Mouse (Mus musculus): ENCODE measurements around the gene Slc39a7.
"Not testable (repeated sequence)": the region's sequence is repeated elsewhere in the genome, so short reads cannot be mapped to it uniquely, and the experiment has no call there.

Gene Slc39a7

DNA sequence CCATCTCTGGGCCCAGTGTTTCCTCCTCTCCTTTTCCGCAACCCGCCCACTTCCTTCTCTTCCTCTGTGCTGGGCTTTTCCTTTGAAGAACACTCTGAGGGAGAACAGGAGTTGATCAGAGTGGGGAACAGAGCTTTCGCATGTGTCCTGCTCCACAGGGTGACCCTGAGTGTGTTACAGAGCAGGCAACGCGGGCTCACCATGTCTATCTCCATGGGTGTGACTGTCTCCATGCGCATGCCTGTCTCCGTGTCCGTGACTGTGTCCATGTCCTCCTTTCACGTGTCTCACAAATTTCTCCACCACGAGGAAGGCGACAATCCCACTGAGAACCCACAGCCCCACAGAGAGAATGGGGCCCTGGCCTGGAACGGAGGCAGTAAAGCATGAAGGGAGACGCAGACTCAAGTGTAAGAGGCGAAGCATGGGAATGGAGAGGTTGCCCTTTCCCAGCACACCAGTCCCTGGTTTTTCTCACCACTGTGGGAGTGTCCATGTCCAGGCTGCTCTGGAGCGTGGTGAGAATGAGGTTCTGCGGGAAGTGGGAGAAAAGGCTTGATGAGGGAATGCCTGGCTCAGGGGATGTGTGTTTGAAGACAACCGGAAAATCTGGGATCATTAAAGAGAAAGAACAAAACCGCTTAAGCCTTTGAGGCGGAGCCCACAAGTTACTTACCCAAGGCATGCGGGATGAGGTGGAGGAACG lies 1.4 kb downstream of the Slc39a7 start:
- no peak for DNase-seq

DNA sequence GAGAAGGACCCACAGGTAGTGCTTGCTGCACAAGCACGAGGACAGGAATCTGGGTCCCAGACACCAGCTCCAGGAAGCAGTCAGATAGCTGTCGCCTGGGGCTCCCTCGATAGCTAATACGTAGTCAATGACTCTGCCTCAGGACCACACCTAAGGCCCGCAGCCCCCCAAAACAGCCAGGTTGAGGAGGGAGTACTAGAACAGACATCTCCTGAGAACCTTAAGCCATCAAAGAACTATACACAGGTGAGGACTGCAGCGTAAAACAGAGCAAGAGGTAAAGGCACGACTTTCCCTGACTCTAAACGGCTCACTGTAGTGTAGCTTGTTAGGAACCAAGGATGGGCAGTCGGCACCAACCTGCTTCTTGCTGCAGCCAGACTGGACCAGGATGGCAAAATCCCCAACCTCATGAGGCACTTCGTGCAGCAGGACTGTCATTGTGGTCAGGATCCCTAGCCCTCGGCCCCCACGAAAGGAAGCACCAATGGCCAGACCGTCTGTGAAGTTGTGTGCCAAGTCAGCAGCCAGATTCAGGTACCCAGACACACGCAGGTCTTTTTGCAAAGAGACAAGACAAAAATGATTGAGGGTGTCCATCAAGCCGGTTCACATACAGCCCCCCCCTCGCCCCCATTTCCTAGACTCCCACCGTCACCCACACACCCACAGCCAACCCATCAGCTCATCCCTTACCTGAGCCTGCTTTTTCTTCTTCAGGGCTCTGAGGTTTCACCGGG lies 2.2 kb downstream of the Slc39a7 start:
- no peak for DNase-seq

DNA sequence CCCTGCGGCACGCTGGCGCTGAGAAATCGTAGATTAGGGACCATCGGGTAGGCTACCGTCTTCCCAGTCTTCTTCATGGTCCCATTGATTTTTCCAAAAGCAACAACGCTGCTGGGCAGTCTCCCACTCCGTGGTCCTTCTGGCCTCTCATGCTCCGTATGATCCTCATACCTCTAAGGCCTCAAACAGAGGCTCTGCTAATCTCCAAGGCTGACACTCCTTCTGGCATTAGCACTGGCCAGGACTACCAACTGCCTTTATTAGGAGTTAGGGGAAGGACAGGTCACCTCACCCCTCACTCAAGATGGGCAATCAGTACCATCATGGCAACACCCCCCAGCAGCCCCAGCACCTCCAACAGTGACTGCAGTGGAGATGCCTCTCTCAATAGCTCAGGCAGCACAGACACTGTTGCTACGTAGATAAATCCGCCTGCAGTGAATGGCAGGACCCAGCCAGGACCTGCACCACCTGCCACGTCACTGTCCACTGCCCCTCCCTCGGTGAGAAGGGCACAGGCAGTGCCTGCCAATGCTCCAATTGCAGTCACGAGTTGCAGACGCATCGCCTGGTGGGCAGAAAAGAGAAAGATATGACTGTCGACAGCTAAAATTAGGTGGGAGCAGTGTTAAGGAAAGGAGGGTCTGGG lies 2.9 kb downstream of the Slc39a7 start:
- peak; percentile 25 to 30 for DNase-seq

DNA sequence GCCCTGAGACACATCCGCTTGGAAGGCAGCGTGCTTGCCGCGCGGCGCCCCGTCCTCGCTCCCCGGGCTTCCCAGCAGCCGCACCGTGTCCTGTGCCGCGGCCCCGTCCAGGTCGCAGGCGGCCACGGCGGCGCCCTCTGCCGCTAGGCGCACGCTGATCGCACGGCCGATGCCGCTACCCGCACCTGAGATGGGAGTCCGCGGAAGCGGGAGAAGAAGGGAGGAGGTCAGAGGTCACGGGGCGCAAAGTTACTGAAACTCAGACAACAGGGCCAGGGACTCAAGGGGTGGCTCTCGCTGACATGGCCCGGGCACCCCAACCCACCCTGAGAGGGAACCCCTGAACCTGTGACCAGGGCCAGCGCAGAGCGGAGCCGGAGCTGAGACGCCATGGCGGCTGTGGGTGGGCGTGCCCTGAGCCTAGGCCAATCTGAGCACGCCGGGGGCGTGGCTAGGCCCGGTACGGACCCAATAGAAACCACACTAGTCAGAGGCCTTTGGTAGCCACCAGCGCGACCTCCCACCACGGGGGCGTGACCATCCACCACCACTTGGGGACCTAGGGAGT lies 3.7 kb downstream of the Slc39a7 start, which contains the start of gene H2-Ke6:
TSS of gene H2-Ke6 (minus strand) at position 405 of the 568 bp plus-strand sequence.
- DNase-seq, result peak; percentile 96 to 97

DNA sequence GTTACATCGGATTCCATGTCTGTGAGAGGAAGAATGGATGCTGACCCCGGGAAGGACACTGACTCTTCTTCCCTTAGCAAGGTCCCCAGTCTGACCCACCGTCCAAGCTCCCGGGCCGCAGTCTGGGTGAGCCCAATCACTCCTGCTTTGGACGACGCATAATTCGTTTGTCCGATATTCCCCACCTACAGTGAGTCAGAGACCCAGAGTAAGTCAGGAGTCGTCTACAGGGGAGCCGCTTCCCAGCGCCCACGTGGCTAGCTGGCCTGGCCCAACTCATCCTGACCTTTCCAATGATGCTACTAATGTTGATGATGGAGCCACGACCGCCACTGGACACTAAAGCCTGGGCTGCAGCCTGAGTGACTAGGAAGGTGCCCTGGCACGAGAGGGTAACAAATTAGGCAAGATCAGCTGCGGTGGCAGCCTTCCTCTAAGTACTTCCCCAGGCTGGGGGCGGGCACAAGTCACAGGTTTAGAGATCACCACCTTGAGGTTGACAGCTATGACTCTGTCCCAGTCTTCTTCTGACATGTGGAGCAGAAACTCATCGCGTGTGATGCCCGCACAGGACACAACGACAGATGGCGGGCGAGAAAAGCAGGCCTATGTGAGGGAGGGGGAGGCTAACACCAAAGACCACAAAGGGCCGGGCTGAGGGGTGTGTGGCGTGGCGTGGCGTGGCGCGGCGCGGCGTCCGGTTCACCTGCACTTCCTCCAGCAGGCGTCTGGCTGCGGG lies 4.4 kb downstream of the Slc39a7 start:
- peak; percentile 69 to 71 for DNase-seq

DNA sequence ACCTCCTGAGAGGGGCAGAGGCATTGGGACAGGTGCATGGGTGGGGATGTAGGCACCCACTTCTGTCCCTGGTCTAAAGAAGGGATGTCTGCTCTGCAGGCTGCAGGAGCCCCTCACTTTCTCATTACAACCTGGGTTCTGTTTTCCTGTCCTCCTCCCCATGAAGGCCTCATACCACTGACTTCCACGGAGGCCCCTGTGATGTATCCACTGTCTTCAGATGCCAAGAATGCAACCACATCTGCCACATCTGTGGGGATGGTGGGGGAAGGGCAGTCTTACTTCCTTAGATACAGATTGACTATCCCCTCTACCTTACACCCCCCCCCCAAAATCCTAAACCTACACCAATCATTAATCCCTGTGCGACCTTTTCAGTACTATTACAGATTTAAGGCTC lies 5.3 kb downstream of the Slc39a7 start:
- peak; percentile 24 to 32 for DNase-seq

DNA sequence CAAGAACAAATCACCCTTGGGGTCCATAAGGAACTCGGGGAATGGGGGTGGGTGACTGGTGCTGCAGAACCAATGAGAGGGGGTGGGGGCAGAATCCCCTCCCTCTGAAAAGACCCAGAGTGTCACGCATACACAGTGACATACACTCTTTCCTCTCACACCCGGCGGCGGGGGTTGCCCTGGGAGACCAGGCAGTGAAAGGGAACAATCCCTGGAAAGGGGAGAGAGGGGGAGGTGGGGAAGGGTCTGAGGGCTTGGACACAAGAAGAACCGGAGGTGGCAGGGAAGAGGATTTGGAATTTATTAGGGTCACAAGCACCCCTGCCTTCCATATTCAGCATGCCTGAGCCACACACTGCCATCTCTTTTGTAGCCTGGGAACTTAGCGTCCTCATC lies 5.7 kb downstream of the Slc39a7 start:
- DNase-seq, result peak; percentile 53 to 62

DNA sequence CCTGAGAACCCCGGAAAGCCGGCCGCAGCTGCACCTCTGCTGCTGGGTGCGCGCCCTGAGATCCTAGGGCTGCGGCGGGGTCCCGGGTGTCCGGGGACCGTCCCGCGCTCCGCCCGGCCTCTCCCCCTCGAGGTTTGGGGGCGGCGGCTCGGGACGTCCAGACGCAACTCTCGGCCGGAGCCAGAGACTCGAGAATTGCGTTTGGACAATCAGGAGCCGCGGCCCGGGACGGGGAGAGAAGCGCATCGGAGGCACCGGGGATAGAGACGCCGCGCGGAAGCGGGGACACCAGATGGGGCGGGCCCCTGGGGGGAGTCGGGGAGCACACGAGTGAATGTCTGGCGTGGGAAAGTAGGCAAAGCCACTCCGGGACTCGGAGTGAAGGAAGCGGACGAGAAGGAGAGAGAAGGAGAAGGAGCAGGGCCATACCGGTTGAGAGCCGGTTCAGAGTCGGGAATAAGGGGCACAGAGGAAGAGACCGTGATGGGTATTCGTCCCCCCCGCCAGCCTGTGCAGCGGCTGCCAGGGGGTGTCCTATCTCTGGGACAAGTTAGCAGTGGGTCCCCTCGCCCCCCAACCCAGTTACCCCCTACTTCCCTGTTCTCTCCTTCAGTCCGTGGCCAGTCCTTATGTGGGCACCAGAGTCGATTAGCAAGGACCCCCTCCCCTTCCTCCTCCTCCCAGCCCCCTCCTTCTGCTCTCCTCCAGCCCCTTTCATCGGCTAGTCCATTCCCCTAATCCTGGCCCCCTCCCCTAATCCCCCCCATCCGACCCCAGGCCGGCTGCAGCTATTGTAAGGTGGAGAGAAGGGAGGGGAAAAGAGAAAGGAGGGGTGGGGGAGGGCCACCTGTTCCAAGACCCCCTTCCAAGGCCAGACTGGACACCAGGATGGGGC lies 6.4 kb downstream of the Slc39a7 start:
- DNase-seq, result peak in 1 of 2 experiments; percentile 72

DNA sequence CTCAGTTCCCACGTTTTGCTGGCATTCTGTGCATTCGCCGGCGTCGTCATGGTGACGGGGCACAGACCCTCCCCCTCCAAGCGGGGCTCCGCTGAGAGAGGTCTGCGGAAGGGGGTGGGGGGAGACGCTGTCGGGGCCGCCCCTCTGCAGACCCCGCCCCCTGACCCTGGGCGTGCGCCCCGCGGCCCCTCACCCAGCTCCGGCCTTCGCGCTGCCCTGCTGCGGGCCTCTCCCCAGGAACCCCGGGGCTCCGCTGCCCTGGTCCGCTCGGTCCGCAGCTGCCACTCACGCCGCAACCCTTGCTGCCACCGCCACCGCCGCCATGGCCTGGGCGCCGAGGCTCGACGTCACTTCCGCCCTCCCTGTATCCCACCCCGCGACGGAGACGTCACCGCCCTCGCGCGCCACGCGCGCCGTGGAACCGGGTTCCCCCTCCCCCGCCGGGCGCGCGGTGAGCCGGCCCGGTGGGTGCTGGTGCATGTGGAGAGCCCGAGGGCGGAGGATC lies 7.1 kb downstream of the Slc39a7 start, which contains the start of gene Ring1:
TSS of gene Ring1 (minus strand) at position 364 of the 505 bp plus-strand sequence.
- peak; percentile 94 to 95 for DNase-seq

DNA sequence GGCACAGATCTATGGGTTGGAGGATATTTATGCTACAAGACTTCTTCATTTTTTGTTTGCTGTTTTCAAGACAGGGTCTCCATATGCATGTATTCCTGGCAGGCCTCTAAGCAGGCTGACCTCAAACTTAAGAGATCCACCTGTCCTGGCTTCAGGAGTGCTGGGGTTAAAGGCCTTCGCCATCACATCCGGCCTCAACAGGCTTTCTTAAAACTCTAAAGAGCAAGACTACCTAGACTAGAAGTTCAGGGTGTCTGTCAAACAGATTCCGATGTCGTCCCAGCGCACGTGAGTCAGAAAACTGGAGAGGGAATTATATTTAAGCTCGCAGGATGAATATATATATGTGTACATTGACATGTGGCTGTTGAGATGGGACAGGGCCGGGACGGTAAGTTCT lies 7.8 kb downstream of the Slc39a7 start:
- no peak for DNase-seq

DNA sequence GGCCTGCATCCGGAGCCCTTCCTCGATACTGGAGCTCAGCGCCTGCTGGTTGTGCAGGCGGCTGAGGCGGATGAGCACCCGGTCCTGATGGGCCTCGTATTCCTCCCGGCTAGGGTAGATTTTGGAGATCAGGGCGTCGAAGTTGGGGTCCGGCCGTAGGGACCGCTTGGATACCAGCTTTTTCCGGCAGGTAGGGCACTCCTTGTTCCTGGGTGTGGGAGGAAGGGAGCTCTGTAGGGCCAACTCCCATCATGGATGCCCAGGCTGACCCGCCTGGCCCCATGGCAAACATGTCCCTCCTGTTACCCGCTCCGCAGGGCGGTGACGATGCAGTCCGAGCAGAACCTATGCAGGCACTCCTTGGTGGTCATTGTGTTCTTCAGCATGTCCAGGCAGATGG lies 8.5 kb downstream of the Slc39a7 start:
- DNase-seq, result no peak

DNA sequence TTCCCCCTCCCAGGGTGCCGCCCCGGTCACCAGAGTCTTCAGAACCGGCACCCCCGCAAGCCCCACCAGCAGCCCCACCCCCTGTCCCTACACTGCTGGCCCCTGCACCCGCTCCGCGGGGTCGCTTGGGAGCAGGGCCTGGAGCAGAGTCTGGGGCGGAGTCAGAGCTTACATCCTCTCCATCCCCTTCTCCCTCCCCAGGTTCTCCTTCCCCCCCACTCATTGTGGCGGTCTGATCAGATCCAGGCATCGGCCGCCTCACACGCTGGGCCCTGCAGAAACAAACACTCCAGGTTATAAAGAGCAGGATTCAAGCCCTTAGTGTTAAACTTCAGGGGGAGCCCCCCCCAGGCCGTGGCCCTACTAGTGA lies 9.1 kb downstream of the Slc39a7 start:
- peak in 1 of 2 experiments; percentile 23 for DNase-seq

DNA sequence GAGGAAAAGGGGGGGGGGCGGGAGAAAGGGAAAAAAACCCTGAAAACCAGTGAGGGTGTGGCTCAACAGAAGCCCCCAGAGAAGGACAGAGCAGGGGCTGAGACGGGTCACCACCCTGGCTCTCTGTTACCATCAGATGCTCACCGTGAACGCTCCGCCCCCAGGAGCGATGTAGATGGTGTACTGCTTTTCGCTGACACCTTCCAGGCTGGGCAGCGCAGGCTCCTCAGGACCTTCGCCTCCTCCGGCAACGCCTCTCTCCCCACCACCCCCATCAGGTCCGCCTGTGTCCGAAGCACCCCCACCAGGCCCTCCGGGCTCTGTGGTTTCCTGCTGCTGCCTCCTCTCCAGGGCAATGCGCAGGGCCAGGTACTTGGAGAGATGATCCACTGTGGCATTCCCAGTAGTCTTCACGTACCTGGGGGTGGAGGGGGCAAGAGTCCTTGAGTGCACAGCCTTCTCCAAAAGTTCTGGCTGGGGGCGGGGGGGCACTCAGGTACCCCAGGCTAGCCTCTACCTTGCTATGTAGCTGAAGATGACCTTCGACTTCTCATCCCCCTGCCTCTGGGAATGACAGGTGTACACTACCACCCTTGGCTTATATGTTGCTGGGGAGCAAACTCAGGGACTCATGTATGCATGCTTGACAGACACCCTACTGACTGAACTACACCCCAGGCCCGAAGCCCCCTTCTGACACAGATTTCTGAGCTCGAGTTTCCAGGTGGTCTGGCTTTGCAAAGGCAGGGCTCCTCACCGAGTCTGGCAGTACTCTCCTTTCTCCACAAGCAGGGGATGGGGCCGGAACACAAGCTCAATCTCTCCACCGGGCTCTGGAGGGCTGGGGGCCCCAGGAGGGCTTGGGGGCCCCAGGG lies 9.7 kb downstream of the Slc39a7 start:
- peak in 1 of 2 experiments; percentile 26 for DNase-seq

DNA sequence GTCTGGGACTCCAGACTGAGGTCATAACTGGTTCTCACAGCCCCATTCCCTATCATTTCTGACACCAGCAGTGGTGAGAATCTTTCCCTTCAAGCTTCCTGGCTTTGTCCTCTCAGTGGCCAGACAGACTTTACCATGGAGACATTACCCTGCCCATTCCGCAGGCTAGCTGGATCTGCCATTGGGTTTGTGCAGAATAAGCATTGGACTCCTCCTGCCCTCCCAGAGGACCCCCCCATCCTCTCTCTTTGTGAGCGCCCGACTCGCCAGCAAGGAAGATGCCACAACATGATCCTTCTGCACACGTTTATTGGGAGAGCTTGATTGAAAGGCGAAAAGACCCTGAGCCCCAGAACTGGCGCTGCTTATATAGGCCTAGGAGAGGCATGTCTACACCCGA lies 18.0 kb downstream of the Slc39a7 start:
- DNase-seq, result no peak

DNA sequence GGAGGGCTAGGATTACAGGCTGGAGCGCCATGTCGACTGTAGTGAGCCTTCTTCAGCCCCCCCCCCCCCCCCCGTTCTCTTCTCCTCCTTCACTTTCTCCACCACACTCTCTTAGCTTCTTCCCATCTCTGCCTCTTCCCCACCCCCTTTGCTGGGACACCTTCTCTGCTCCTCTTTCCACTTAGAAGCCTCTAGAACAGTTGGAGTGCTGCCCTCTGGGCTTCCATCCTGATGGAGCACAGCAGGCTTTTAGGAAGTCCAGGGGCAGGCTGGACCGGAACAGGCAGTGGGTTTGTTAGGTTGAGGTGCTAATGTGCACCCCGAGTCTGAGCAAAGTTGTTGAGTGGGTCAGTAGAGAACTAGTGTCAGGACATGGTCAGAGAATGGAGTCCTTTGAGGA lies 21.3 kb downstream of the Slc39a7 start:
- DNase-seq, result no peak

DNA sequence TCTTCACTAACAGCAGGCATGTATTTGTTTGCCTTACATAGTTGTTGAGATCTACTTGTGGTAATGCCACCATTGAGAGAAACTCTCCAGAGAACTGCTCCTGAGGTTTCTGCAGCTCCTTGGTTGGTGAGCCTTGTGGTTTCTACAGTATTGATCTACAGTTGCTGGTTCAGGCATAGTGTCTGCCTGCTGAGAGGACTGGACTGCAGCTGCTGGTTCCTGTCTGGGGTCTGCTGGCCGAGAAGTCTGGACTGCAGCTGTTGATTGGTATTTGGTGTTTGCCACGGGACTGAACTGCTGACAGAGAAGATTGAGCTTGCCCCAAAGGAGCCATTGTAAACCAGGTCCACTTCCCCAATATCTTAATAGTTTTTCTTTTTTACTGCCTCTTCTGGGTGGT lies 24.9 kb downstream of the Slc39a7 start:
- DNase-seq, result no peak

DNA sequence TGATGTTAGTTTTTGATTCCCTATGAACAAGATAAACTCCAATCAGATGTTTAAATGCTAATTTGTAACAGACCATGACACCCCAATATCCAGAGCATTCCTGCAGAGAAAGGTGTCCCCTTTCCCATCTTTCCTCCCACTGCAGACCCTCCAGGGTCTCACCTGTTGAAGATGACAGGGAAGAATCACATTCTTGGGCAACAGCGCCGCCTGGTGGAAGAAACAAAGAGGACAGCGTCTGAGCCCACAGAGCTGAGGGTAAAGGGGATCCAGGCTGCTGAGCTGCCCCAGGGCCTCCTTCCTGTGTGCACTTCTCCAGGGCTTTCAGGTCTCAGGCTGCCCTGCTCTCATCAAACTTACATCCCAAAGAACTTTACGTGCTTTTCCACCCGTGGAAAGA lies 28.1 kb downstream of the Slc39a7 start:
- peak; percentile 70 to 75 for DNase-seq

DNA sequence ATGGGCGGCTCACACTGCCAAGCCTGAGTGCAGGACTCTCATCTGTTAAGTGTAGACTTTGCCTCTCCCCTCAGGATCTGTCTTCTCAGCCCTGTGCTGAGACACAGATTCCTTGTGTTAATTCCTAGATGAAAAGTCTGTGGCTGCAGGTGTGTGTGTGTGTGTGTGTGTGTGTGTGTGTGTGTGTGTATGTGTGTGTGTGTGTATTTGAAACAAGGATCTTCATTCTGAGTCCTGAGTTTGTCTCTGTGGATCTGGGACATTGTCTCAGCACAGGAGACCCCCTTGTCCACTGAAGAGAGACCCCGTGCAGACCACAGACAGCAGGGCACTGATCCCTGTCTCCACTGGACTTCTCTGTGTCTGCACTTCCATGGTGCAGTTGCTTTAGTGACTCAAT lies 30.7 kb downstream of the Slc39a7 start:
- DNase-seq, result not testable (repeated sequence)

DNA sequence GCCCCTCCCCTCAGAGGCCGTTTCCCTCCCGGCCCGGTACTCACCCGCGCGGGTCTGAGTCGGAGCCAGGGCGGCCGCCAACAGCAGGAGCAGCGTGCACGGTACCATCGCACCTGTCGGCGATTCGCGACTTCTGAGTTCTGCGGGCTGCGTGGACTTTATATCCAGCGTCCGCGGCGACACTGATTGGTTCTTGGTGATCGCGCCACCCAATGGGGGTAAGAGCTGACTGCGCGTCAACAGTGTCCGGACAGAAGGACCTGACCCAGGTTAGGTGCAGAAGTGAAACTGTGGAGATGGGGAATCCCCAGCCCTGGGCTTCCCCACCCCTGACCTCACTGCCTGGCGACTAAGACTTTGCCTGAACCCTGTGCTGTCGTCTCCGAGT lies 31.3 kb downstream of the Slc39a7 start, which contains the start of gene H2-K1:
TSS of gene H2-K1 (minus strand) at position 198 of the 388 bp plus-strand sequence.
- peak; percentile 77 to 82 for DNase-seq
